Mouse (Mus musculus) embryonic fibroblast, embryonic 13.5 days (primary cell): ENCODE results near the gene Slc24a3.

Experiments
- CTCF ChIP-seq: IDR thresholded peaks from 2 replicates; pipeline ENCODE4 v1.5.1; 2011; ENCODE audit warnings: mild to moderate bottlenecking, control low read depth, low read length, moderate library complexity, borderline replicate concordance; ENCODE audit not compliant: insufficient read depth
- POLR2A ChIP-seq: IDR thresholded peaks from 2 replicates; pipeline ENCODE4 v1.6.1; 2011; ENCODE audit warnings: low read depth, mild to moderate bottlenecking, control low read depth, low read length, moderate library complexity

DNA sequence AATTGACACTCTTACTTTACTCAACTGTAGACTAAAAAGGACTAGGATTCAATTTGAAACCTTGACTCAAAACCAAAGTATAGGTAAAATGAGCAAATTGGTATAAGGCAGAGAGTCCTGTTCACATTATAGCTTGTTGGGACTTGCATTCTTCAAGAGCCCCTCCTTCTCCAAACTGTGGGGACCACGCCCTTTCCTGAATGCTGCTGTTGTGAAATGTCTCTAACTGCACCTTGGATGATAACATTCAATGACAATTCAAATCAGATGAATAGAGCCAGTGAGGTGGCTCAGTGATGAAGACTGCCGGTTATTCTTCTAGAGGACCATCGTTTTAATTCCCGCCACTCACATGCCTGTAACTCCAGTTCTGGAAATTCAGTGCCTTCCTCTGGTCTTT is 78.8 kb downstream of the Slc24a3 start:
- TF ChIP-seq CTCF (no peak), POLR2A (no peak)
